Mouse (Mus musculus) spleen, adult 2 months (tissue): ENCODE data around the gene Ror1. TPM values are rescaled to one million over a fixed set of nuclear protein-coding genes. Genes with fewer than 3 reads are reported as not detected.

Source experiments
- DNase-seq, 2 experiments: peaks; one replicate each; pipeline versions ENCODE4 v3.0.0 to v3.0.0-alpha.2; 2012 to 2021; ENCODE audit warnings: low spot score in 2 of 2, low read depth in 1 of 2
- H3K27ac ChIP-seq: fragments of 200-500 bp; 2 replicates; pipeline ENCODE4 v1.5.1; 2012; ENCODE audit warnings: low read length, inconsistent platforms; ENCODE audit not compliant: insufficient read depth
- H3K27me3 ChIP-seq: fragments of 200-500 bp; 2 replicates; pipeline ENCODE4 v1.6.1; 2012; ENCODE audit warnings: mild to moderate bottlenecking, moderate library complexity, low read length, inconsistent platforms; ENCODE audit not compliant: control insufficient read depth, insufficient read depth
- H3K36me3 ChIP-seq: fragments of 200-500 bp; 2 replicates; pipeline ENCODE4 v1.6.1; 2012; ENCODE audit warnings: mild to moderate bottlenecking, low read length, inconsistent platforms; ENCODE audit not compliant: control insufficient read depth, insufficient read depth
- H3K4me1 ChIP-seq: fragments of 200-500 bp; 2 replicates; pipeline ENCODE4 v1.6.1; 2011; ENCODE audit warnings: inconsistent platforms; ENCODE audit not compliant: control insufficient read depth, insufficient read depth, insufficient read length
- H3K4me3 ChIP-seq: fragments of 200-500 bp; 2 replicates; pipeline ENCODE4 v1.5.1; 2011; ENCODE audit warnings: mild to moderate bottlenecking, inconsistent platforms; ENCODE audit not compliant: insufficient read depth, insufficient read length; ENCODE audit errors: extremely low read depth
- CTCF ChIP-seq: fragments of 200-500 bp; IDR thresholded peaks from 2 replicates; pipeline ENCODE4 v1.5.1; 2011; ENCODE audit warnings: mild to moderate bottlenecking, inconsistent platforms; ENCODE audit not compliant: insufficient read depth, insufficient read length, insufficient replicate concordance; ENCODE audit errors: extremely low read depth
- POLR2A ChIP-seq: fragments of 200-500 bp; IDR thresholded peaks from 2 replicates; pipeline ENCODE4 v1.6.1; 2011; ENCODE audit warnings: low read depth, low read length, inconsistent platforms
- WGBS: fragments of 180-500 bp; shearing (Covaris S2); methylation state at CpG from one replicate; pipeline ENCODE4 v1.1.7; 2018; 5-methylcytosine and 5-hydroxymethylcytosine counted together
- polyA plus RNA-seq: library from polyadenylated mRNA; depleted of rRNA; stranded (reverse); fragments of >200 nt; gene quantifications from 2 replicates; pipeline ENCODE4 v1.2.3, GENCODE M21; 2012

Ror1 gene
- polyA plus RNA-seq, 1 experiment = 0.64 TPM

GRCm38 (mm10) chr4:100276970-100277369 lies 181.4 kb downstream of the Ror1 start:
- Histone ChIP-seq H3K27ac (no peak overlapping the region), H3K36me3 (no peaks in the 10 kb centered on the region), H3K27me3 (no peaks in the 10 kb centered on the region), H3K4me1 (no peaks in the 10 kb centered on the region), H3K4me3 (no peak overlapping the region)
- no peak for DNase-seq
- no peak for TF ChIP-seq CTCF
- TF ChIP-seq POLR2A = no peak
- 94% methylated on average over 1 of the region's 1 CpGs for WGBS

- no peaks in the 10 kb centered on the region for H3K36me3 ChIP-seq
- no peak overlapping the region for H3K27ac ChIP-seq
- no peaks in the 10 kb centered on the region for H3K4me1 ChIP-seq
- no peak overlapping the region for H3K4me3 ChIP-seq
- no peaks in the 10 kb centered on the region for H3K27me3 ChIP-seq
- 88% methylated on average over 8 of the region's 8 CpGs for WGBS
- TF ChIP-seq CTCF = no peak
- no peak for TF ChIP-seq POLR2A
- no peak for DNase-seq
These were observed 187.7 kb downstream of the Ror1 start for GRCm38 (mm10) chr4:100283171-100283880.

GRCm38 (mm10) chr4:100284528-100284927 lies 188.9 kb downstream of the Ror1 start:
- H3K4me1 ChIP-seq = no peaks in the 10 kb centered on the region
- no peak for DNase-seq
- no peaks in the 10 kb centered on the region for H3K36me3 ChIP-seq
- no peak for TF ChIP-seq CTCF
- TF ChIP-seq POLR2A = no peak
- no peak overlapping the region for H3K4me3 ChIP-seq
- H3K27me3 ChIP-seq = no peaks in the 10 kb centered on the region
- 91% methylated on average over 6 of the region's 6 CpGs for WGBS
- H3K27ac ChIP-seq = no peak overlapping the region

DNA sequence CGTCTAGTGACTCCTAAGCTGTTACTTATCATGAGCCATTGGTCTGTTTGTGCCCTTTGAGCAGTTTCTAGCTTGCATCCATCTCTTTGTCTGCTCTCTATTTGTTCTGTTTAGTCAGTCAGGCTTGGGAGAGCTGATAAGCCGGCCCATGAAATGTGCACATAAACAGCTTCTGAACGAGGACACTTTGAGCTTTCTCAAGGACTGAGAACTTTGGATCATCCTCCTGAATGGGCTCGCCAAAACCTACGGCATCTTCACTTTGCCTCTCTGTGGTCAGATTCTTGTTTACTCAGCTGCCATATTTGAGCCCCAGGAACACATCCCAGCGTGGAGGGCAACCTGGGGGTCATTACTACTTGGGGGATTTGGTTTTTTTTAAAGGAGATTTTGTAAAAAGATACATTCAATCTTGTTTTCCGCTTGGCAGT lies 190.5 kb downstream of the Ror1 start:
- WGBS = 86% methylated on average over 7 of the region's 7 CpGs
- no peak for TF ChIP-seq POLR2A
- no peak for TF ChIP-seq CTCF

GRCm38 (mm10) chr4:100286800-100287199 lies 191.2 kb downstream of the Ror1 start:
- no peak for DNase-seq
- no peak for TF ChIP-seq CTCF
- no peak for TF ChIP-seq POLR2A
- no peaks in the 10 kb centered on the region for H3K27me3 ChIP-seq
- H3K4me1 ChIP-seq = no peaks in the 10 kb centered on the region
- H3K27ac ChIP-seq = no peak overlapping the region
- no peak overlapping the region for H3K4me3 ChIP-seq
- H3K36me3 ChIP-seq = no peaks in the 10 kb centered on the region

More for the DNA sequence above, 190.5 kb downstream of the Ror1 start:
- Histone ChIP-seq H3K27me3 (no peaks in the 10 kb centered on the region), H3K36me3 (no peaks in the 10 kb centered on the region), H3K4me3 (no peak overlapping the region), H3K27ac (no peak overlapping the region), H3K4me1 (no peaks in the 10 kb centered on the region)
- no peak for DNase-seq

DNA sequence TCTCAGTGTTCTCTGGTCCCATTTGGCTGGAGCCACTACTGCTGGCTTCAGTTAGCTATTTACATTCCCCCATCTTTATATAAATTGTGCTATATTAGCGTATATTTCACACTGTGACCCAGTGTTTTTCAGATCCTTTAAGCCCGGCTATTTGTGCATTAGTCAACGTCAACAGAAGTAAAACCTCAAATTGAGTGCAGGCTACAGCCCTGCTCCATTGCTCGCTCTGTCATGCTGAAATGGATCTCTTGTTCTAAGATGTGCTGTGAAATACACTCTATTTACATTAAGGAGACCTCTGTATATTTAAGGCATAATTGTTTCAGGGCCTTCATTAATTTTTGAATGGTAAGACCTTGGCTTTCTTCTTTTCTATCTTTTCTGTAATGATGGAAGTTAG lies 192.2 kb downstream of the Ror1 start:
- TF ChIP-seq CTCF = no peak
- no peak for TF ChIP-seq POLR2A
- Histone ChIP-seq H3K36me3 (no peaks in the 10 kb centered on the region), H3K27me3 (no peaks in the 10 kb centered on the region), H3K4me3 (no peak overlapping the region), H3K4me1 (no peaks in the 10 kb centered on the region), H3K27ac (no peak overlapping the region)
- no peak for DNase-seq
- 92% methylated on average over 4 of the region's 4 CpGs for WGBS

- TF ChIP-seq CTCF (no peak), POLR2A (no peak)
- no peaks in the 10 kb centered on the region for H3K4me1 ChIP-seq
- DNase-seq = no peak
- no peak overlapping the region for H3K27ac ChIP-seq
- 87% methylated on average over 5 of the region's 5 CpGs for WGBS
- H3K36me3 ChIP-seq = no peaks in the 10 kb centered on the region
- no peaks in the 10 kb centered on the region for H3K27me3 ChIP-seq
- no peak overlapping the region for H3K4me3 ChIP-seq
These were observed 195.5 kb downstream of the Ror1 start for GRCm38 (mm10) chr4:100291015-100291651.
